Mouse (Mus musculus) forebrain, postnatal 0 days (tissue): ENCODE data around the gene Sh3pxd2a. TPM values are rescaled to one million over a fixed set of nuclear protein-coding genes. Genes with fewer than 3 reads are reported as not detected.

Experiments
- ATAC-seq: fragments of 200-750 bp; cut with Nextera tagmentation; 2 replicates; pipeline ENCODE4 v1.8.0; 2017; ENCODE audit warnings: mild to moderate bottlenecking, moderate library complexity
- DNase-seq: peaks from one replicate; pipeline ENCODE4 v3.0.0-alpha.2; 2015
- H3K27ac ChIP-seq: fragments of 300-500 bp; sonication (generic); 2 replicates; pipeline ENCODE4 v1.5.1; 2014; ENCODE audit warnings: low read depth, mild to moderate bottlenecking, antibody characterized with exemption, low read length, moderate library complexity, mixed read lengths
- H3K27me3 ChIP-seq: fragments of 300-500 bp; sonication (generic); 2 replicates; pipeline ENCODE4 v1.6.1; 2014; ENCODE audit warnings: mild to moderate bottlenecking, low read length, mixed read lengths; ENCODE audit not compliant: insufficient read depth
- H3K36me3 ChIP-seq: fragments of 300-500 bp; sonication (generic); 2 replicates; pipeline ENCODE4 v1.6.1; 2014; ENCODE audit warnings: mild to moderate bottlenecking, moderate library complexity; ENCODE audit not compliant: insufficient read depth
- H3K4me1 ChIP-seq: fragments of 300-500 bp; sonication (generic); 2 replicates; pipeline ENCODE4 v1.6.1; 2014; ENCODE audit warnings: antibody characterized with exemption; ENCODE audit not compliant: insufficient read depth
- H3K4me2 ChIP-seq: fragments of 300-500 bp; sonication (generic); 2 replicates; pipeline ENCODE4 v1.6.1; 2014; ENCODE audit warnings: low read depth, mild to moderate bottlenecking, moderate library complexity
- H3K4me3 ChIP-seq: fragments of 300-500 bp; sonication (generic); 2 replicates; pipeline ENCODE4 v1.5.1; 2014; ENCODE audit warnings: low read depth, low read length, mixed read lengths
- H3K9ac ChIP-seq: fragments of 300-500 bp; sonication (generic); 2 replicates; pipeline ENCODE4 v1.6.1; 2014; ENCODE audit warnings: mild to moderate bottlenecking
- H3K9me3 ChIP-seq: fragments of 300-500 bp; sonication (generic); 2 replicates; pipeline ENCODE4 v1.6.1; 2016; ENCODE audit warnings: low read length
- CTCF ChIP-seq: sonication (generic); IDR thresholded peaks from 2 replicates; pipeline ENCODE4 v1.5.1; 2016; ENCODE audit warnings: antibody characterized with exemption, control low read depth, low read depth
- WGBS: fragments of 180-500 bp; shearing (Covaris S2); extraction: QIAGEN DNeasy Blood & Tissue Kit; methylation state at CpG from one replicate; pipeline ENCODE4 v1.1.7; 2014; 5-methylcytosine and 5-hydroxymethylcytosine counted together
- polyA plus RNA-seq: library from polyadenylated mRNA; unstranded; fragments of >200 nt; fragmentation: Nextera tagmentation; extraction: Ambion mirVana; gene quantifications from 2 replicates; pipeline ENCODE4 v1.2.1, GENCODE M21; 2015
- total RNA-seq: library from RNA; depleted of rRNA; stranded (reverse); fragments of >200 nt; gene quantifications from 2 replicates; pipeline ENCODE4 v1.2.3, GENCODE M21; 2014

The Sh3pxd2a gene
- total and polyA plus RNA-seq, 2 experiments from 2014 or later: 1.2 to 20.8 TPM

GRCm38 (mm10) chr19:47408656-47409055 lies 55.5 kb downstream of the Sh3pxd2a start:
- TF ChIP-seq CTCF: no peak
- H3K4me1 ChIP-seq: no peaks in the 10 kb centered on the region
- H3K27ac ChIP-seq: no peak overlapping the region
- no peak for ATAC-seq
- H3K9ac ChIP-seq: no peak overlapping the region
- H3K4me2 ChIP-seq: no peak overlapping the region
- no peak for DNase-seq
- H3K27me3 ChIP-seq: no peaks in the 10 kb centered on the region
- H3K4me3 ChIP-seq: no peak overlapping the region
- no peaks in the 10 kb centered on the region for H3K9me3 ChIP-seq
- no peaks in the 10 kb centered on the region for H3K36me3 ChIP-seq
- WGBS: 83% methylated on average over 7 of the region's 7 CpGs

- DNase-seq (no peak), ATAC-seq (no peak)
- H3K4me1 ChIP-seq: no peaks in the 10 kb centered on the region
- no peak overlapping the region for H3K27ac ChIP-seq
- no peaks in the 10 kb centered on the region for H3K36me3 ChIP-seq
- H3K27me3 ChIP-seq: no peaks in the 10 kb centered on the region
- H3K4me2 ChIP-seq: no peak overlapping the region
- 88% methylated on average over 6 of the region's 6 CpGs for WGBS
- no peak overlapping the region for H3K4me3 ChIP-seq
- no peak overlapping the region for H3K9ac ChIP-seq
- TF ChIP-seq CTCF: no peak
- H3K9me3 ChIP-seq: no peaks in the 10 kb centered on the region
These were observed 56.9 kb downstream of the Sh3pxd2a start for GRCm38 (mm10) chr19:47407332-47407731.

GRCm38 (mm10) chr19:47406524-47406923 lies 57.7 kb downstream of the Sh3pxd2a start:
- no peaks in the 10 kb centered on the region for H3K4me1 ChIP-seq
- no peak overlapping the region for H3K27ac ChIP-seq
- H3K36me3 ChIP-seq: no peaks in the 10 kb centered on the region
- 83% methylated on average over 6 of the region's 6 CpGs for WGBS
- ATAC-seq (no peak), DNase-seq (no peak)
- no peaks in the 10 kb centered on the region for H3K9me3 ChIP-seq
- TF ChIP-seq CTCF: no peak
- no peak overlapping the region for H3K4me3 ChIP-seq
- no peak overlapping the region for H3K4me2 ChIP-seq
- no peak overlapping the region for H3K9ac ChIP-seq
- H3K27me3 ChIP-seq: no peaks in the 10 kb centered on the region

- Histone ChIP-seq H3K9ac (no peak overlapping the region), H3K4me2 (no peak overlapping the region), H3K4me1 (no peaks in the 10 kb centered on the region), H3K27me3 (no peaks in the 10 kb centered on the region), H3K4me3 (no peak overlapping the region), H3K36me3 (no peaks in the 10 kb centered on the region), H3K27ac (no peak overlapping the region), H3K9me3 (no peaks in the 10 kb centered on the region)
- 93% methylated on average over 8 of the region's 8 CpGs for WGBS
- no peak for ATAC-seq
- DNase-seq: no peak
- no peak for TF ChIP-seq CTCF
These were observed 58.7 kb downstream of the Sh3pxd2a start for GRCm38 (mm10) chr19:47405548-47405947.

- Histone ChIP-seq H3K4me2 (no peak overlapping the region), H3K4me3 (no peak overlapping the region), H3K27ac (no peak overlapping the region), H3K9ac (no peak overlapping the region), H3K9me3 (no peaks in the 10 kb centered on the region), H3K36me3 (no peaks in the 10 kb centered on the region), H3K4me1 (no peaks in the 10 kb centered on the region), H3K27me3 (no peaks in the 10 kb centered on the region)
- ATAC-seq (no peak), DNase-seq (no peak)
- no peak for TF ChIP-seq CTCF
- WGBS: 40% methylated on average over 3 of the region's 3 CpGs
These were observed 60.5 kb downstream of the Sh3pxd2a start for GRCm38 (mm10) chr19:47403391-47404379.

- WGBS: 49% methylated on average over 6 of the region's 6 CpGs
- ATAC-seq: no peak
These were observed 61.2 kb downstream of the Sh3pxd2a start for GRCm38 (mm10) chr19:47402976-47403375.

GRCm38 (mm10) chr19:47402544-47402943 lies 61.7 kb downstream of the Sh3pxd2a start:
- WGBS: 87% methylated on average over 4 of the region's 4 CpGs
- no peaks in the 10 kb centered on the region for H3K36me3 ChIP-seq
- H3K4me2 ChIP-seq: no peak overlapping the region
- no peak overlapping the region for H3K4me3 ChIP-seq
- H3K27me3 ChIP-seq: no peaks in the 10 kb centered on the region
- DNase-seq (no peak), ATAC-seq (no peak)
- H3K9me3 ChIP-seq: no peaks in the 10 kb centered on the region
- no peak for TF ChIP-seq CTCF
- no peak overlapping the region for H3K9ac ChIP-seq
- H3K27ac ChIP-seq: no peak overlapping the region
- H3K4me1 ChIP-seq: no peaks in the 10 kb centered on the region

More at GRCm38 (mm10) chr19:47402976-47403375, 61.2 kb downstream of the Sh3pxd2a start:
- Histone ChIP-seq H3K4me2 (no peak overlapping the region), H3K9me3 (no peaks in the 10 kb centered on the region), H3K9ac (no peak overlapping the region), H3K27ac (no peak overlapping the region), H3K27me3 (no peaks in the 10 kb centered on the region), H3K4me1 (no peaks in the 10 kb centered on the region), H3K4me3 (no peak overlapping the region), H3K36me3 (no peaks in the 10 kb centered on the region)
- no peak for DNase-seq
- TF ChIP-seq CTCF: no peak
